Mouse (Mus musculus) kidney, embryonic 16.5 days (tissue): ENCODE measurements around the gene Gm20388. TPM values are rescaled to one million over a fixed set of nuclear protein-coding genes. Genes with fewer than 3 reads are reported as not detected.

Experiments used
- ATAC-seq: fragments of 200-750 bp; cut with Nextera tagmentation; 2 replicates; pipeline ENCODE4 v1.8.0; 2017; ENCODE audit warnings: moderate TSS enrichment; ENCODE audit not compliant: low FRiP score, low TSS enrichment
- H3K27ac ChIP-seq: fragments of 300-500 bp; sonication (generic); 2 replicates; pipeline ENCODE4 v1.5.1; 2014; ENCODE audit warnings: low read length
- H3K27me3 ChIP-seq: fragments of 300-500 bp; sonication (generic); 2 replicates; pipeline ENCODE4 v1.6.1; 2014; ENCODE audit warnings: low read length, control low read depth, mixed read lengths; ENCODE audit not compliant: insufficient read depth
- H3K36me3 ChIP-seq: fragments of 300-500 bp; sonication (generic); 2 replicates; pipeline ENCODE4 v1.6.1; 2014; ENCODE audit warnings: low read length, control low read depth, mixed read lengths; ENCODE audit not compliant: insufficient read depth
- H3K4me1 ChIP-seq: fragments of 300-500 bp; sonication (generic); 2 replicates; pipeline ENCODE4 v1.6.1; 2014; ENCODE audit warnings: low read length, control low read depth, mixed read lengths; ENCODE audit not compliant: insufficient read depth
- H3K4me2 ChIP-seq: fragments of 300-500 bp; sonication (generic); replicated peaks from 2 replicates; pipeline ENCODE4 v1.6.1; 2014; ENCODE audit warnings: low read depth, low read length
- H3K4me3 ChIP-seq: fragments of 300-500 bp; sonication (generic); 2 replicates; pipeline ENCODE4 v1.5.1; 2014; ENCODE audit warnings: mild to moderate bottlenecking, low read length
- H3K9ac ChIP-seq: fragments of 300-500 bp; sonication (generic); replicated peaks from 2 replicates; pipeline ENCODE4 v1.6.1; 2014; ENCODE audit warnings: low read length
- H3K9me3 ChIP-seq: fragments of 300-500 bp; sonication (generic); 2 replicates; pipeline ENCODE4 v1.6.1; 2016; ENCODE audit warnings: low read length, control low read depth
- WGBS: fragments of 180-500 bp; shearing (Covaris S2); extraction: QIAGEN DNeasy Blood & Tissue Kit; methylation state at CpG from one replicate; pipeline ENCODE4 v1.1.7; 2014; 5-methylcytosine and 5-hydroxymethylcytosine counted together
- polyA plus RNA-seq: library from polyadenylated mRNA; unstranded; fragments of >200 nt; fragmentation: Nextera tagmentation; extraction: Ambion mirVana; gene quantifications from 2 replicates; pipeline ENCODE4 v1.2.1, GENCODE M21; 2015

Gm20388 gene
- polyA plus RNA-seq, 1 experiment from 2014 or later, result 7.7 TPM

DNA sequence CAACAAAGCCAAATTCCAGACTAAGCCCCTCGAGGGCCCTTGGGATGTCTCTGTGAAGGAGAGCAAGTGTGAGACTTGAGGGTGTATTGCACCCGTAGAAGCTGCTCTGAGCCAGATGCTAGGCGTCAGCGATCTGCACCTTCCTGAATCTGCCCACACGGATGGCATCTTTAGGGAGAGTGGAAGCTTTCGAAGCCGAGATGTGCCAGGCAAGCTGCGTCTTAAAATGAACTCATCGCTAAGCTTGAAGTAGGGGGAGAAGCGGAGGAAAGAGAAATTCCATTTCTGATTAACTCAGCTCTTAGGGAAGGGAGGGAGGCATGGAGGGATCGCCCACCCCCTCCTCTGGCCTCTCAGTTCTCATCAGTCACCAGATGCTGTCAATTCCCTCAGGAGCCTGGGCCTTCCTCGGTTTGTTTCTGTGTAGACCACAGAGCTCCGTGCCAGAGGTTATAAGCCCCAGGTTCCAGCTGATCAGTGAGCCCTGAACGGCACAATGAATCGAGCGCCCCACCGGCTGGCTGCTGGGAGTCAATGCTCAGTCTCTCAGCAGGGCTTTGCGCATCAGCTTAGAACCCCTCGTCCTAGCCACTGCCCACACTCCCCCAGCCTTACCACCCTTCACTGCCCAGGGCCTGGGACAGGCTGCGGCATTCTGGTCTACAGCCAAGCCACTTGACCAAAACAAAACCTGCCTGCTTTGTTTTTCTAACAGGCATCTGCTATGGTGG is 3818.6 kb downstream of the Gm20388 start:
- peaks cover 19% of the 10 kb centered on the region for H3K4me1 ChIP-seq
- peak overlapping the region; percentile 36 for H3K4me2 ChIP-seq
- H3K27me3 ChIP-seq, result no peaks in the 10 kb centered on the region
- peak overlapping the region; percentile 64 for H3K27ac ChIP-seq
- WGBS, result 14% methylated on average over 20 of the region's 20 CpGs
- peak; percentile 96 for ATAC-seq
- no peaks in the 10 kb centered on the region for H3K36me3 ChIP-seq
- H3K9me3 ChIP-seq, result no peaks in the 10 kb centered on the region
- H3K4me3 ChIP-seq, result no peak overlapping the region
- no peak overlapping the region for H3K9ac ChIP-seq

- Histone ChIP-seq H3K9me3 (no peaks in the 10 kb centered on the region), H3K27ac (peak overlapping the region; percentile 64), H3K4me3 (no peak overlapping the region), H3K36me3 (no peaks in the 10 kb centered on the region), H3K9ac (peak overlapping the region; percentile 47), H3K4me2 (peak overlapping the region; percentile 36; the same call in 1 of the 2 replicates), H3K27me3 (no peaks in the 10 kb centered on the region), H3K4me1 (peaks cover 19% of the 10 kb centered on the region)
- 37% methylated on average over 13 of the region's 13 CpGs for WGBS
- no peak; the same call in 1 of the 2 replicates for ATAC-seq
These were observed 3819.3 kb downstream of the Gm20388 start for GRCm38 (mm10) chr8:123729786-123730411.

DNA sequence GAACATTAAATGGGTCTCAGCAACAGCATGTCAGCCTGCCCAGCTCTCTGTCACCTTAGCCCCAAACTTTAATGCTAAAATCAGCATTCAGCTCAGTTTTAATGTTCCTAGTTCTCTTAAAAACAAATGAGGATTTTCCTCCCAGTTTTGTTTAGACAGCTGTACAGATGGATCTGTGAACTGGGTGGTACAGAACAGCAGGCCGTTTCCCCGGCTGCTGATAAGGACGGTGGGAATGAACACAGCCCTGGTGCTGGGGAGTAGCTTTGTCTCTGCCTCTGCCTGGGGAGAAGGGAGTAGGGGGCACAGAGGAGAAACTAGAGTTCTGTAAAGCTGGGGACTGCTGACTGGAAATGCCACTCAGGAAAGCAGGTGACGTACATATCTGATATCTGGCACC is 3821.7 kb downstream of the Gm20388 start:
- Histone ChIP-seq H3K9ac (no peak overlapping the region), H3K4me2 (no peak overlapping the region), H3K4me3 (no peak overlapping the region), H3K9me3 (no peaks in the 10 kb centered on the region), H3K27ac (0 out of 2 replicates have a peak overlapping the region, but pooled peaks have one; percentile 12), H3K27me3 (no peaks in the 10 kb centered on the region), H3K36me3 (no peaks in the 10 kb centered on the region), H3K4me1 (peaks cover 19% of the 10 kb centered on the region)
- WGBS, result 30% methylated on average over 4 of the region's 4 CpGs
- no peak for ATAC-seq

- no peaks in the 10 kb centered on the region for H3K9me3 ChIP-seq
- H3K4me2 ChIP-seq, result no peak overlapping the region
- no peak overlapping the region for H3K9ac ChIP-seq
- peaks cover 8% of the 10 kb centered on the region for H3K4me1 ChIP-seq
- 78% methylated on average over 8 of the region's 8 CpGs for WGBS
- H3K4me3 ChIP-seq, result no peak overlapping the region
- no peak overlapping the region for H3K27ac ChIP-seq
- no peaks in the 10 kb centered on the region for H3K27me3 ChIP-seq
- H3K36me3 ChIP-seq, result no peaks in the 10 kb centered on the region
- no peak for ATAC-seq
These were observed 3823.8 kb downstream of the Gm20388 start for GRCm38 (mm10) chr8:123734486-123734885.

DNA sequence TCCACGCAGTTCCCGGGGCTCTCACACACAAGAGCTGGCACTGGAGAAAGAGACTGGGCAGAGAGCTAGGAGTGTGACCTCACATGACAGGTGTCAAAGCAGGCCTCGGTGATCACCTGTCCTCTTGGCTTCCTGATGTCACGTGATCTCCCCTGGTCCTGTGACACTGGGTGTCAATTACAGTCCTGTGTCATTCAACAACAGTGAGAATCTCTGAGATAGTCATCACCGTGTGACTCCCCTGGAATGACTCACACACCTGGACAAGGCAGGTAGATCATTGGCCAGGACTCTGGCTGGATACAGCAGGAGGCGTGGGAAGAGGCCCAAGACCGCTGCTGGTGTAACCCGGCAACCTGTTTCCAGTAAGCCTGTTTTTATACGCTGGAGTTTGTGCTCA is 3826.3 kb downstream of the Gm20388 start:
- WGBS, result 45% methylated on average over 9 of the region's 9 CpGs
- peak; percentile 69; the same call in 1 of the 2 replicates for ATAC-seq
- H3K4me3 ChIP-seq, result no peak overlapping the region
- no peak overlapping the region for H3K27ac ChIP-seq
- H3K36me3 ChIP-seq, result no peaks in the 10 kb centered on the region
- H3K27me3 ChIP-seq, result no peaks in the 10 kb centered on the region
- H3K9me3 ChIP-seq, result no peaks in the 10 kb centered on the region
- H3K9ac ChIP-seq, result no peak overlapping the region
- H3K4me2 ChIP-seq, result no peak overlapping the region
- H3K4me1 ChIP-seq, result no peaks in the 10 kb centered on the region; the same call in 1 of the 2 replicates

DNA sequence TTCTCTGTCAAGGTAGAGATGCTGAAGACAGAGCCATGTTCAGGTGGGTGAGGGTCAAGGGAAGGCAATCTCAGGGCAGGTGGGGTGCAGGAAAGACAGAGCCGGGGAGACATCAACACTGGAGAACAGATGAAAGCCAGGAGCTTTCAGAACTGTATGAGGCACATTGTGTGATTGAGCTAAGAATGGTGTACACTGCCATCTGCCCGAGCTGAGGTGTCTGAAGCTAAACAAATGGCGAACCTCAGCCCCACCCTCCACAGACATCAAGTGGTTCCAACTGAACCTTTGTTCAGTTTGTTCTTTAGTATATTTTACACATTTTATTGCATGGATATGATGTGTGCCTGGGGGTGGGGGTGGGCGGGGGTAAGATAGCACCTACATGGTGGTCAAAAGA is 3829.6 kb downstream of the Gm20388 start:
- no peak for ATAC-seq
- no peak overlapping the region for H3K9ac ChIP-seq
- no peaks in the 10 kb centered on the region for H3K36me3 ChIP-seq
- H3K4me2 ChIP-seq, result no peak overlapping the region
- WGBS, result 64% methylated on average over 4 of the region's 4 CpGs
- H3K27me3 ChIP-seq, result no peaks in the 10 kb centered on the region
- H3K27ac ChIP-seq, result no peak overlapping the region
- no peaks in the 10 kb centered on the region for H3K9me3 ChIP-seq
- no peaks in the 10 kb centered on the region for H3K4me1 ChIP-seq
- H3K4me3 ChIP-seq, result no peak overlapping the region

- H3K4me3 ChIP-seq, result no peak overlapping the region
- H3K36me3 ChIP-seq, result no peaks in the 10 kb centered on the region
- H3K27ac ChIP-seq, result no peak overlapping the region
- no peak for ATAC-seq
- H3K9ac ChIP-seq, result no peak overlapping the region
- no peaks in the 10 kb centered on the region for H3K27me3 ChIP-seq
- WGBS, result 71% methylated on average over 9 of the region's 9 CpGs
- H3K9me3 ChIP-seq, result no peaks in the 10 kb centered on the region
- H3K4me1 ChIP-seq, result no peaks in the 10 kb centered on the region
- H3K4me2 ChIP-seq, result no peak overlapping the region
These were observed 3830.6 kb downstream of the Gm20388 start for GRCm38 (mm10) chr8:123741232-123741631.

DNA sequence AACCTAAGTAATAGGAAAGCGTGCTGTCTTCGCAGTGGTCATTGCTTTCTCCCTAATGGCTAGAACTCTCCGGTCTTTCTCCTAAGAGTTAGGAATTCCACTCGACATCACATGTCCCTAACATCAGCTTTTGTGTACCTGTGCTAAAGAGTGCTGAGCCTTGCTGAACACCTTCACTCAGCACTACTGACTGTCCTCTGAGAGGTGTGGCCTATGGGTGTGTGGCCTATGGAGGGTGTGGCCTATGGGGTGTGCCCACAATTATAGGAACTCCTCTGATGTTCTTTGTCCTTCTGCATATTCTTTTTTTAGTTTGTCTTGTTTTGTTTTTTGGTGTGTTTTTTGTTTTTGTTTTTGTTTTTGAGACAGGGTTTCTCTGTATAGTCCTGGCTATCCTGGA is 3835.8 kb downstream of the Gm20388 start:
- no peak overlapping the region for H3K9ac ChIP-seq
- ATAC-seq, result no peak

DNA sequence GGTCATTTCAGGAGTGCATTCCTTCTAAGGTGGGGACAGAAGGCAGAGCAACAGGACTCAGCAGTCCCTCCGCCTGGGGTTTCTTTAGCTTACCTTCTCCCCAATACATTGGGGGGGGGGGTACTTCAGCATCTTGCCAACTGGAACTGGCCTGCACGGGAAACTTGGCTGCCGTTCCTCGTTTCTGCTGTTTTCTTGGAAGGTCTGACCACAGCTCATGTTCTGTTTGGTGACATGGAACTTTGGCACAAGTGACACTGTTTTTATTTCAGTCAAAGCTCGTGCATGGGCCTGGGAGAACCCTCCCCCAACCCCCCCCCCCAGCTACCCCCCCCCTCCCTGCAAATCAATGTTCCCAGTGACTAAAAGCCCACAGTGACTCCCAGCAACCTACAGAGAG is 3837.1 kb downstream of the Gm20388 start:
- 37% methylated on average over 5 of the region's 5 CpGs for WGBS

More for the DNA sequence above, 3835.8 kb downstream of the Gm20388 start:
- Histone ChIP-seq H3K9me3 (no peaks in the 10 kb centered on the region), H3K4me1 (no peaks in the 10 kb centered on the region), H3K4me3 (no peak overlapping the region), H3K27me3 (no peaks in the 10 kb centered on the region), H3K36me3 (no peaks in the 10 kb centered on the region), H3K27ac (no peak overlapping the region), H3K4me2 (no peak overlapping the region)
- WGBS, result 95% methylated on average over 4 of the region's 4 CpGs

DNA sequence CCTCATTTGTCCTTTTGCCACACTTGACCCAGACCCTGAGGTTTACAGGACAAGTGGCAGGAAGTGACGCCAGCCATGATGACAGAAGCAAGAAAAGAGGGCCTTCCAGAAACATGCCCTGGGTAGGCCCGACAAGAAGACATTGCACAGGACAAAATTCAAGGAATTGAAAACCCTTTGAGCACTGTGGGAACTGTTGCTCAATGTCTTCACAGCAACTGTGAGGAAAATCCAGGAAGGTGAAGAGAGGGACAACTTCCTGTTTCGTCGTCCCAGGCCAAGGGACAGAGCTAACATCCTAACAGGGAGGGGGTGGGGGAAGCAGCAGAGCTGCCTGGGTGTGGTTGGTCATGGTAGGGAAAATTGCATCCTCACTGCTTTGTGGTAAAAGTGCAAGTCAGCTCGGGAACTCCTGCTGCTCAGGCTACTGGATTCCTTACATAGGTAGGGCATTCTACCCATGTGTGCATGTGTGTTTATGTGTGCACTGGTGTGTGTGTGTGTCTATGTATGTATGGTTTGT is 3839.6 kb downstream of the Gm20388 start:
- Histone ChIP-seq H3K9ac (no peak overlapping the region), H3K36me3 (no peaks in the 10 kb centered on the region), H3K4me3 (no peak overlapping the region), H3K27me3 (no peaks in the 10 kb centered on the region; the same call in 1 of the 2 replicates), H3K9me3 (no peaks in the 10 kb centered on the region), H3K4me1 (peaks cover 23% of the 10 kb centered on the region), H3K4me2 (no peak overlapping the region), H3K27ac (no peak overlapping the region)
- 54% methylated on average over 5 of the region's 5 CpGs for WGBS
- ATAC-seq, result no peak

More for the DNA sequence above, 3837.1 kb downstream of the Gm20388 start:
- Histone ChIP-seq H3K9ac (no peak overlapping the region), H3K27ac (no peak overlapping the region), H3K4me2 (no peak overlapping the region), H3K9me3 (no peaks in the 10 kb centered on the region), H3K4me1 (peaks cover 8% of the 10 kb centered on the region), H3K4me3 (no peak overlapping the region), H3K27me3 (no peaks in the 10 kb centered on the region), H3K36me3 (no peaks in the 10 kb centered on the region)
- no peak for ATAC-seq
